Mouse (Mus musculus): Measurements from ENCODE around the gene Gstm7. TPM values are rescaled to one million over a fixed set of nuclear protein-coding genes. Genes with fewer than 3 reads are reported as not detected.
"Not testable (repeated sequence)": the region's sequence is repeated elsewhere in the genome, so short reads cannot be mapped to it uniquely, and the experiment has no call there.

Gstm7 gene
- polyA plus RNA-seq, 1 experiment from 2014 or later: 13.9 TPM

DNA sequence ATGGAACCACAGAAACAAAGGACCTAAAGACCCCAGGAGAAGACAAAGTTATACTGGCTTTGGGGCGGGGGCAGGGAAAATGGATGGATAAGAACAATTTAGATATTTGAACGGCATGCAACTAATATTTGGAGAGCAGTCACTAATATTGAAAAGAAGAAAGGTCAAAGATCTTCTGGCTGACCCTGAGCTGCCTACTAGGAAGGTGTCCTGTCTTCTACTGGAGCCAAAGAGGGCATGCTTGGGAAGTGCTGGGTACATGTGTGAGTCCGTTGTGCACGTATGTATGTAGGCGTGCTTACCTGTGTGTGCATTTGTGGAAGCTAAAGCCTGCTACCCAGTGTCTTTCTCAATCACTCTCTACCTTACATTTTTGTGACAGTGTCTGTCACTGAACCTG lies 35.0 kb upstream of the Gstm7 start:
- H3K4me1 ChIP-seq (ENCODE audit: insufficient read depth): no peaks in the 10 kb centered on the region
- H3K4me3 ChIP-seq (ENCODE audit: low read depth, low read length): no peak overlapping the region
- H3K27me3 ChIP-seq (ENCODE audit: insufficient read depth, low read length): no peaks in the 10 kb centered on the region
- H3K27ac ChIP-seq (ENCODE audit: low read depth): no peak overlapping the region
- 92% methylated on average over 5 of the region's 5 CpGs for WGBS
- H3K9ac ChIP-seq: no peak overlapping the region
- DNase-seq (no peak), ATAC-seq (ENCODE audit: insufficient read depth) (no peak)
- no peak overlapping the region for H3K4me2 ChIP-seq
- H3K9me3 ChIP-seq (ENCODE audit: low read depth, low read length): no peaks in the 10 kb centered on the region
- TF ChIP-seq CTCF (IDR thresholded peaks at IDR 0.05; ENCODE audit: low read depth): no peak
- no peaks in the 10 kb centered on the region for H3K36me3 ChIP-seq (ENCODE audit: insufficient read depth)

DNA sequence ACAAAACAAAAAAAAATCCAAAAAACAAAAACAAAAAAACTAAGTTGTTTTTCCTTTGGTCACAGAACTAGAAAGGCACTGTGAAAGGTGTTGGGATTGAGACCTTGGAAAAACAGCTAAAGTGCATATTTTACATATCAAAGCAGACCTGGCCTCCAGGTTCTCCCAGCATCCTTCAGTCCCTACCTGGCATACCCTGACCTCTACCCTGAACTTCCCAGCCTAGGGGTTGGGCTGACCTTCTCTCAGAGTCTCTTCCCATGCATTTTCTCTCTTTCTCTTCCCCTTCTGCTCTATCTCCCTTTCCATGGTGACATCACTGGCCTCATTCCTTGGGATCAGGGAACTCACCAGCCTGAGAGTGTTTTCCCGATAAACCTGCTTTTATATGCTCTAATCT lies 34.0 kb upstream of the Gstm7 start:
- no peaks in the 10 kb centered on the region for H3K4me1 ChIP-seq (ENCODE audit: insufficient read depth)
- H3K27ac ChIP-seq (ENCODE audit: low read depth): no peak overlapping the region
- no peaks in the 10 kb centered on the region for H3K27me3 ChIP-seq (ENCODE audit: insufficient read depth, low read length)
- H3K36me3 ChIP-seq (ENCODE audit: insufficient read depth): no peaks in the 10 kb centered on the region
- no peaks in the 10 kb centered on the region for H3K9me3 ChIP-seq (ENCODE audit: low read depth, low read length)
- H3K9ac ChIP-seq: no peak overlapping the region
- 54% methylated on average over 1 of the region's 1 CpGs for WGBS
- H3K4me3 ChIP-seq (ENCODE audit: low read depth, low read length): no peak overlapping the region
- no peak for ATAC-seq (ENCODE audit: insufficient read depth)
- no peak for DNase-seq
- H3K4me2 ChIP-seq: no peak overlapping the region
- no peak for TF ChIP-seq CTCF (IDR thresholded peaks at IDR 0.05; ENCODE audit: low read depth)

DNA sequence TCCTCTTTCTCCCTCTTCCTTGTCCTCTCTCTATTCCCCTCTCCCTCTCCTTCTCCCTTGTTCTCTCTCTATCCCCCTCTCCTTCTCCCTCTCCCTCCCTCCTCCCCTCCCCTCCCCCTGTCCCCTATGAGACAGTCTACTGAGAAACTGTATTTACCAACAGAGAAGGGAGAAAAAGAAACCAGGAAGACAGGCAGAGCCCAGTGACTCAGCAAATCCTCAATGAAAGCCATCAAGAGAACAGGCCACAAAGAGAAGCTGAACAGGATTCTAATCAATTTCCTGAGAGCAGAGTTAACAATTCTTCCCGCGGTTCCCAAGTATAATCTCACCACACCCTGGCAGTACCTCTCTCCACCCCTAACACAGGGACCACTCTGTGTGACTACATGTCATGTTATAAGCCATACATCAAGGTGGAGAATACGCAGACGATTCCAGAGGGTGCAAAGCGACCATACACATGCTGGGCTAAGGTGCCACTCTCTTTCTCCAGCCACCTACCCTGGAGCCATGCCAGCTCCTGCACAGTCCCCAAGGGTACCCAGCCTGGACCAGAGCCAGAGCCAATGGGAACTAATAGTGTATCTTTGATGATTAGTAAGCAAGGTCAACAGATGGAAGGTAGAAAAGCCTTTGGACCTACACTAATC lies 33.2 kb upstream of the Gstm7 start:
- H3K9me3 ChIP-seq (ENCODE audit: low read depth, low read length): no peaks in the 10 kb centered on the region
- WGBS: 50% methylated on average over 5 of the region's 5 CpGs
- no peaks in the 10 kb centered on the region for H3K36me3 ChIP-seq (ENCODE audit: insufficient read depth)
- H3K9ac ChIP-seq: no peak overlapping the region
- no peak overlapping the region for H3K4me2 ChIP-seq
- H3K27ac ChIP-seq (ENCODE audit: low read depth): no peak overlapping the region
- H3K4me1 ChIP-seq (ENCODE audit: insufficient read depth): no peaks in the 10 kb centered on the region
- DNase-seq (no peak), ATAC-seq (ENCODE audit: insufficient read depth) (no peak; the same call in 1 of the 2 replicates)
- no peaks in the 10 kb centered on the region for H3K27me3 ChIP-seq (ENCODE audit: insufficient read depth, low read length)
- TF ChIP-seq CTCF (IDR thresholded peaks at IDR 0.05; ENCODE audit: low read depth): no peak
- H3K4me3 ChIP-seq (ENCODE audit: low read depth, low read length): no peak overlapping the region

DNA sequence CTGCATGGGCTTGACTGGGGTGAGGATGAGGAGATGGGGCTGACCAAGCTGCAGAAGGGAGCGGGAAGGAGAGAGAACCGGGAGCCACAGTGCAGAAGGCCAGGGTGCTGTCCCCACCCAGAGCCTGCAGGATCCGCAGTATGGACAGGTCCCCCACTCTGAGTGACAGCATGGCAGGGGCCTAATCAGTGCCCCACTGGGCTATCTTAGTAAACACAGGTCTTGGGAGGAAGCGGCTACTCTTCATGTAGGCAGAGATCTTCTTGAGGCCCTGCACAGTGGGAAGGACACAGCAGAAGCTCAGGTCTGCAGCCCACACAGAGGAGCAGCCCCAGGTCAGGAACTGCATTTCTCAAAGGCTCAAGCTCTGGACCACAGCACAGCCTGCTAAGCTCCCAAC lies 32.4 kb upstream of the Gstm7 start:
- 76% methylated on average over 4 of the region's 4 CpGs for WGBS
- ATAC-seq (ENCODE audit: insufficient read depth): no peak
- H3K4me1 ChIP-seq (ENCODE audit: insufficient read depth): no peaks in the 10 kb centered on the region
- no peak overlapping the region for H3K4me3 ChIP-seq (ENCODE audit: low read depth, low read length)
- no peaks in the 10 kb centered on the region for H3K27me3 ChIP-seq (ENCODE audit: insufficient read depth, low read length)
- no peaks in the 10 kb centered on the region for H3K36me3 ChIP-seq (ENCODE audit: insufficient read depth)
- H3K27ac ChIP-seq (ENCODE audit: low read depth): no peak overlapping the region
- H3K9ac ChIP-seq: no peak overlapping the region
- no peak for DNase-seq
- H3K9me3 ChIP-seq (ENCODE audit: low read depth, low read length): no peaks in the 10 kb centered on the region
- no peak for TF ChIP-seq CTCF (IDR thresholded peaks at IDR 0.05; ENCODE audit: low read depth)
- H3K4me2 ChIP-seq: no peak overlapping the region

DNA sequence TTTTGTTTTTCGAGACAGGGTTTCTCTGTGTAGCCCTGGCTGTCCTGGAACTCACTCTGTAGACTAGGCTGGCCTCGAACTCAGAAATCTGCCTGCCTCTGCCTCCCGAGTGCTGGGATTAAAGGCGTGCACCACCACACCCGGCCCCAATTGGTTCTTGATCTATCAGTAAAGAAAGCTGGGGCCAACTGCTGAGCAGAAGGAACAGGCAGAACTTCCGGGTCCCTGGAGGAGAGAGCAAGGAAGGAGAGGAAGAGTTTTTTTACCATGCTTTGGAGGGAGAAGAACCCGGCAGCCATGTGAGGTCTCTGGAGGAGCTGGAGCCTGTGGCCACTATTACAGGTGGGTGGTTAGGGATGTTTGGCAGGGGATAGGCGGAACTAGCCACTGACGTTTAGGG lies 23.6 kb upstream of the Gstm7 start:
- not testable (repeated sequence) for H3K9ac ChIP-seq; H3K27me3 ChIP-seq (ENCODE audit: insufficient read depth, low read length); DNase-seq; H3K4me1 ChIP-seq (ENCODE audit: insufficient read depth); H3K9me3 ChIP-seq (ENCODE audit: low read depth, low read length); H3K27ac ChIP-seq (ENCODE audit: low read depth); H3K4me3 ChIP-seq (ENCODE audit: low read depth, low read length); H3K4me2 ChIP-seq; H3K36me3 ChIP-seq (ENCODE audit: insufficient read depth); ATAC-seq (ENCODE audit: insufficient read depth)
- WGBS: 87% methylated on average over 9 of the region's 9 CpGs

DNA sequence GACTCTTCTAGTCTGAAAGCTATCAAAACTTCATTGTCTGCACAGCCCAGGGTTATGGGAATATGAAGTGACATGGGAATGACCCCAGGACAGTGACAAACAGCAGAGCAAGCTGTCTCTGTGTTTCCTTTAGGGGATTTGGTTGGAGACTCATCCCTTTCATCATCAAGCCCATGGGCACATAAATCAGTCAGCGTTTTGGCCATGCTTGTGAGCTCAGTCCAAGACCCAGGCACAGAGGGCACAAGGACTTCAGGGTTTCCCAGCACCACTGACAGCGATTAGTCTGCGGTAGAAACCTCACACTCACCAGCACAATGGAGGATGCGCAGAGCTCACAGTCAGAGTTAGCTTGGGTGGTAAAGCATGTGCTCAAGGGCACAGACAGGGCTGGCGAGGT lies 22.3 kb upstream of the Gstm7 start:
- Histone ChIP-seq H3K9ac (no peak overlapping the region), H3K9me3 (ENCODE audit: low read depth, low read length) (no peaks in the 10 kb centered on the region), H3K4me2 (no peak overlapping the region), H3K27ac (ENCODE audit: low read depth) (no peak overlapping the region), H3K4me1 (ENCODE audit: insufficient read depth) (no peaks in the 10 kb centered on the region), H3K4me3 (ENCODE audit: low read depth, low read length) (no peak overlapping the region), H3K27me3 (ENCODE audit: insufficient read depth, low read length) (no peaks in the 10 kb centered on the region), H3K36me3 (ENCODE audit: insufficient read depth) (no peaks in the 10 kb centered on the region)
- no peak for DNase-seq
- no peak for TF ChIP-seq CTCF (IDR thresholded peaks at IDR 0.05; ENCODE audit: low read depth)
- 79% methylated on average over 5 of the region's 5 CpGs for WGBS
- ATAC-seq (ENCODE audit: insufficient read depth): no peak

DNA sequence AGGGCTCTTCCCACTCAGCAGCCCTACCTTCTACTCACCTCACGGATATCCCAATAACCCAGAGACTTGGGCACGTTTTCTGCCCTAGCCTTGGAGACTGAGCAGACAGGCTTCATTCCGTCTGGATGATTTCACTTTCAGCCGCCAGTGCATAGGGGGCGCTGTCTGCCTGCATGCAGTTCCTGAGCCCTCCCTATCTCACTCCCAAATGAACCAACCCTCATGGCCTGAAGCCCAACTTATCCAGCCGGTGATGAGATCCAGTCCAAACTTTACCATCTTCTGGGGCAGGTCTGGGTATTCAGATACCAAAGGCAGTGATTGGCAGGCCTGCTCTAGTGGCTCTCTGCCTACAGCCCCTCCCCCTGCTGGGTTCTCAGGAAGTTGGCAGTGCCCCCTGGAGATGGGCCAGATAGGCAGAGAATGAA lies 21.7 kb upstream of the Gstm7 start:
- no peak overlapping the region for H3K27ac ChIP-seq (ENCODE audit: low read depth)

More for the DNA sequence above, 21.7 kb upstream of the Gstm7 start:
- no peaks in the 10 kb centered on the region for H3K4me1 ChIP-seq (ENCODE audit: insufficient read depth)
- H3K9me3 ChIP-seq (ENCODE audit: low read depth, low read length): no peaks in the 10 kb centered on the region
- peak; percentile 76 for DNase-seq
- no peak overlapping the region for H3K4me2 ChIP-seq
- no peak overlapping the region for H3K4me3 ChIP-seq (ENCODE audit: low read depth, low read length)
- ATAC-seq (ENCODE audit: insufficient read depth): peak; percentile 44; the same call in 1 of the 2 replicates
- 22% methylated on average over 6 of the region's 6 CpGs for WGBS
- no peak overlapping the region for H3K9ac ChIP-seq
- H3K36me3 ChIP-seq (ENCODE audit: insufficient read depth): no peaks in the 10 kb centered on the region
- no peaks in the 10 kb centered on the region for H3K27me3 ChIP-seq (ENCODE audit: insufficient read depth, low read length)
- peak; percentile 79 for TF ChIP-seq CTCF (IDR thresholded peaks at IDR 0.05; ENCODE audit: low read depth)

Measured in lung, embryonic 14.5 days (tissue).